Mouse (Mus musculus) T-helper 1 cell (primary cell): ENCODE measurements around the gene Rplp2.

Experiments used
- in situ Hi-C: fragments of 300-600 bp; cut with MboI, MseI; formaldehyde crosslinking; loops from one replicate; pipeline ENCODE4 v1.15.1; 2025; ENCODE audit warnings: high pct_unique_total_duplicates

Gene Rplp2

GRCm38 (mm10) chr7:141430585-141431240, 16.5 kb upstream of the Rplp2 start:
- in situ Hi-C loops = no loop called here

- in situ Hi-C loops = no loop called here
These were observed 15.6 kb upstream of the Rplp2 start for GRCm38 (mm10) chr7:141431434-141432185.

GRCm38 (mm10) chr7:141432186-141432611, 15.0 kb upstream of the Rplp2 start:
- in situ Hi-C loops = no loop called here

GRCm38 (mm10) chr7:141432741-141433516, 14.2 kb upstream of the Rplp2 start:
- in situ Hi-C loops = no loop called here

GRCm38 (mm10) chr7:141433517-141434400, 13.4 kb upstream of the Rplp2 start:
- in situ Hi-C loops = no loop called here

- in situ Hi-C loops = no loop called here
These were observed 12.7 kb upstream of the Rplp2 start for GRCm38 (mm10) chr7:141434464-141434863.

GRCm38 (mm10) chr7:141435129-141435855, 11.9 kb upstream of the Rplp2 start:
- in situ Hi-C loops = no loop called here

- in situ Hi-C loops = no loop called here
These were observed 11.2 kb upstream of the Rplp2 start for GRCm38 (mm10) chr7:141435856-141436522.

- in situ Hi-C loops = no loop called here
These were observed 10.7 kb upstream of the Rplp2 start for GRCm38 (mm10) chr7:141436523-141436892.

GRCm38 (mm10) chr7:141437178-141438120, 9.7 kb upstream of the Rplp2 start, which contains the start of gene Slc25a22:
TSS of gene Slc25a22 (minus strand) at chr7:141437892.
- in situ Hi-C loops = no loop called here

GRCm38 (mm10) chr7:141438201-141438968, 8.8 kb upstream of the Rplp2 start:
- in situ Hi-C loops = no loop called here

- in situ Hi-C loops = no loop called here
These were observed 8.0 kb upstream of the Rplp2 start for GRCm38 (mm10) chr7:141439140-141439679.

- in situ Hi-C loops = no loop called here
These were observed 7.4 kb upstream of the Rplp2 start for GRCm38 (mm10) chr7:141439811-141440210.

GRCm38 (mm10) chr7:141440613-141441012, 6.6 kb upstream of the Rplp2 start:
- in situ Hi-C loops = no loop called here

- in situ Hi-C loops = no loop called here
These were observed 5.7 kb upstream of the Rplp2 start for GRCm38 (mm10) chr7:141441460-141441859.

GRCm38 (mm10) chr7:141442199-141442598, 5.0 kb upstream of the Rplp2 start:
- in situ Hi-C loops = no loop called here

- in situ Hi-C loops = no loop called here
These were observed 3.9 kb upstream of the Rplp2 start for GRCm38 (mm10) chr7:141443081-141443821.
